Mouse (Mus musculus): ENCODE results near the gene Ildr1.
A peak's percentile ranks its signal among the peaks of the same experiment; 100 is the strongest.

Gene Ildr1

GRCm38 (mm10) chr16:36693818-36694413, at the start of gene Ildr1:
Ildr1 (plus strand) TSS chr16:36693978.
- DNase-seq (ENCODE audit: low read depth, low spot score) = peak; percentile 24

- no peak for DNase-seq (ENCODE audit: low read depth, low spot score)
Observed at GRCm38 (mm10) chr16:36645124-36645523, 48.7 kb upstream of the Ildr1 start.

GRCm38 (mm10) chr16:36649304-36649703, 44.5 kb upstream of the Ildr1 start:
- DNase-seq (ENCODE audit: low read depth, low spot score) = peak; percentile 91

GRCm38 (mm10) chr16:36650511-36650910, 43.3 kb upstream of the Ildr1 start:
- DNase-seq (ENCODE audit: low read depth, low spot score) = no peak

GRCm38 (mm10) chr16:36651174-36651766, 42.5 kb upstream of the Ildr1 start:
- peak; percentile 66 for DNase-seq (ENCODE audit: low read depth, low spot score)

GRCm38 (mm10) chr16:36655199-36655598, 38.6 kb upstream of the Ildr1 start:
- DNase-seq (ENCODE audit: low read depth, low spot score) = no peak

GRCm38 (mm10) chr16:36655910-36656309, 37.9 kb upstream of the Ildr1 start:
- no peak for DNase-seq (ENCODE audit: low read depth, low spot score)

GRCm38 (mm10) chr16:36661330-36661729, 32.4 kb upstream of the Ildr1 start:
- DNase-seq (ENCODE audit: low read depth, low spot score) = no peak

- no peak for DNase-seq (ENCODE audit: low read depth, low spot score)
Observed at GRCm38 (mm10) chr16:36663484-36663883, 30.3 kb upstream of the Ildr1 start.

- DNase-seq (ENCODE audit: low read depth, low spot score) = no peak
Observed at GRCm38 (mm10) chr16:36665782-36666181, 28.0 kb upstream of the Ildr1 start, which contains the start of gene Cd86. Cd86 (minus strand) TSS chr16:36666081.

- DNase-seq (ENCODE audit: low read depth, low spot score) = no peak
Observed at GRCm38 (mm10) chr16:36666448-36667017, 27.2 kb upstream of the Ildr1 start.

GRCm38 (mm10) chr16:36670590-36670989, 23.2 kb upstream of the Ildr1 start:
- no peak for DNase-seq (ENCODE audit: low read depth, low spot score)

GRCm38 (mm10) chr16:36673196-36673595, 20.6 kb upstream of the Ildr1 start:
- DNase-seq (ENCODE audit: low read depth, low spot score) = no peak

- DNase-seq (ENCODE audit: low read depth, low spot score) = peak; percentile 60
Observed at GRCm38 (mm10) chr16:36674457-36675204, 19.1 kb upstream of the Ildr1 start.

- peak; percentile 92 for DNase-seq (ENCODE audit: low read depth, low spot score)
Observed at GRCm38 (mm10) chr16:36675304-36675703, 18.5 kb upstream of the Ildr1 start.

- DNase-seq (ENCODE audit: low read depth, low spot score) = no peak
Observed at GRCm38 (mm10) chr16:36675902-36676301, 17.9 kb upstream of the Ildr1 start.

- no peak for DNase-seq (ENCODE audit: low read depth, low spot score)
Observed at GRCm38 (mm10) chr16:36681829-36682228, 11.9 kb upstream of the Ildr1 start.

GRCm38 (mm10) chr16:36684325-36684918, 9.4 kb upstream of the Ildr1 start:
- DNase-seq (ENCODE audit: low read depth, low spot score) = no peak

- no peak for DNase-seq (ENCODE audit: low read depth, low spot score)
Observed at GRCm38 (mm10) chr16:36688076-36688475, 5.7 kb upstream of the Ildr1 start.

- DNase-seq (ENCODE audit: low read depth, low spot score) = no peak
Observed at GRCm38 (mm10) chr16:36691484-36691883, 2.3 kb upstream of the Ildr1 start.

GRCm38 (mm10) chr16:36694798-36695290, 1.1 kb downstream of the Ildr1 start:
- no peak for DNase-seq (ENCODE audit: low read depth, low spot score)

GRCm38 (mm10) chr16:36697331-36697730, 3.6 kb downstream of the Ildr1 start:
- DNase-seq (ENCODE audit: low read depth, low spot score) = no peak
